Mouse (Mus musculus) kidney, postnatal 10 days (tissue): ENCODE measurements around the gene Cacng2.
A peak's percentile ranks its signal among the peaks of the same experiment; 100 is the strongest.
"Not testable (repeated sequence)": the region's sequence is repeated elsewhere in the genome, so short reads cannot be mapped to it uniquely, and the experiment has no call there.

ENCODE experiments used
- DNase-seq: peaks from one replicate; pipeline ENCODE4 v3.0.0; 2021; ENCODE audit warnings: mixed read lengths

Gene Cacng2

DNA sequence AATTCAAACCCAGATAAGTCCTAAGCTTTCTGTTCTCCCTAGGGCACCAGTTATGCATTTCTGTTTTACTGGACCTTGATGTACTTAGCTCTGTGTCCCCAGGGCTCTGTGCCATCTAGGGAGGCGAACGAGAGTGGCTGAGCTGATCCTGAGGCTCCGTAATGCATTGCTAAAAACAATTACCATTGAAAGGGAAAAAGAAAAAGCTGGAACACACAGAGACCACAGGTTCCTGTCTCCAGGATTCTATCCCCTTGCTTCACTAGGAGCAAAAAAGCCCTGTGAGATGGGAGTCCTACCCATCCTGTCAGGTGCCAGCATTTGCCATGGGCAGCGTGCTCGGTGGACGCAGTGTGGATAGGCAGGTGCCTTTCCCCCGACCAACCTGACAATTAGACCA, 38.4 kb downstream of the Cacng2 start:
- no peak for DNase-seq

DNA sequence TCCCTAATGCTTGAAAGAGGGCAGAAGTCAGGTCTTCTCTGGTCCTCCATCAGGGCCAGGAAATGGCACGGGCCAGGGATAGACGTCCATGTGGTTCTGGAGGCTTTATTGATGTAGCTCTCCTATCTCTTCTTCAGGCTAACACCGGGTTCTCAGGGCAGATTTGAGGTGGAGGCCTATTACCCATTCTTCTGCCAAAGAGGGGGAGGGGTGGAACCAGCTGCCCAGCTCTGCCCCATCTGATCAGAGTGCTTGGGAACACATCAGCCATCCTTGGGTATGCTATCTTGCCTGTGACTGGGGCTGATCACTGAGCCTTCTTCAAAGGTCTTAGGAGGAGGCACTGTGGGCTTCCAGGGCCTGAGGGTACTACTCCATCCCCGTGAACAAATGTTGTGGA, 39.5 kb downstream of the Cacng2 start:
- no peak for DNase-seq

DNA sequence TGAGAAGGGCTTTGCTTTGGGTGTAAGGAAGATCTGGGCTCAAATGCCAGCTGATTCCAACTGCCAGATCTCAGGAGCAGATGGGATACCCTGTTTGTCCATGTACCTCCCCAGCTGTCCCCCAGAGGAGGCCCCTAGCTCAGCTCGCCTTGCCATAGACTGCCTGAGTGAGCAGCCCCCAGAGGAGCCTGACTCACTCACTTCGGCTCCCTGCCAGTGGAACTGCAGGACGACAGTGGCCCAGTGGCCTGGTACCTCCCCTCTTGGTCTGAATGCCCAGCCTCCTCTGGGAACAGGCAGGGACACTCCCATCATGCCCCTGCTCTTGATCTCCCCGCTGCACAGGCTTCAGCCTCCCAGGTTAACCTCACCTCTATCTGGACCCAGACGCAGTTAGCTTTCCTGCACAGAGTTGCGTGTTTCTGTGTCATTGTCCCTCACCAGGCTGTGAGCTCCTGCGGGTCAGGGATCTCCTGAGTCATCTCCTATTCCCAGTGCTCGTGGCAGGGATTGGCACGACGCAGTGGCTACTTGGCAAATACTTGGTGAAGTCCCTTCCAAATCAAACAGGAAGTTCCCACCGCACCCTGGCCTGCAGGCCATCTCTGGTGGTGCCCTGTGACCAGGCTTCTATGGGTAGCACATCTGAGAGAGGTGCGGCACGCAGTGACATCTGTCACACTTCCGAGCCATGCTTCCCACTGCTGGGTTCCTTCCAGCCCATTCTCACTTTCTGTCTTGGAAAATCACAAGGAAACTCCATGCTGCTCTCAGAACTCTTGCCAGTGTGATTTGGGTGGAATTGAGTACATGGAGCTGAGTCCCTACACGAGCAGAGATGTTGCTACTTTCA, 40.8 kb downstream of the Cacng2 start:
- no peak for DNase-seq

DNA sequence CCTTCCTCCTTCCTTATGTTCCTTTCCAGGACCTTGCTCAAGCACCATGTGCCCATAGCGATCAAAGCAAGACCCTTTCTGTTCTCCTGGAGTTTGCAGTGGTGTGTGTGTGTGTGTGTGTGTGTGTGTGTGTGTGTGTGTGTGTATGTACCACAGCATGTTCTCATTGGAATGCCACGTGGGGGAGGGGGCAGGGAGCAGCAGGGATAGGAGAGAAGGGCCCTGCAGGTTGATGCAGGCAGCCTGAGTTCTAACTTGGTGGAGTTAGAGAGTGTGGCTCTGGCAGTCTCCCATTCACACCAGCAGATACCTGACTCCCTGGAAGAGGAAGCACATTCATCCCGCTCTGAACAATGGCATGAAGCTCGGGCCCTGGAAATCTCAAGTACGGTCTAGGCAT, 41.6 kb downstream of the Cacng2 start:
- no peak for DNase-seq

DNA sequence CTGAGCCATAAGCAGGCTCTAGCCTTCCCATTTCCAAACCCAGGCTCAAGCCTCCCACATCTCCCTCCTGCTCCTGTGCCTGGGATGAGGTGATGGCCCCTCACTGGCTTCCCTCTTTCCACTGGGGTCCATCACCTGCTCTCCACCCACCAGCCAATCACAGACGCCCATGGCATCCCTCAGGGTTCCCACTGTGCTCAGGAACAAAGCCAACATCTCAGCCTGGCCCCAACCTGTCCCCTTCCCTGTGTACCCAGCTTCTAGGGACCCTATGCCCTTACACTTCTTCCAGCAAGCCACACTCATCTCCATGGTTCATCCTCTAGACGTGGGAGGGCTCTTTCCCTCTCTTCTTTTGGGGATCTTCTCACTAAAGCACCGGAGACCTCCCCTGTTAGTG, 43.9 kb downstream of the Cacng2 start:
- no peak for DNase-seq

DNA sequence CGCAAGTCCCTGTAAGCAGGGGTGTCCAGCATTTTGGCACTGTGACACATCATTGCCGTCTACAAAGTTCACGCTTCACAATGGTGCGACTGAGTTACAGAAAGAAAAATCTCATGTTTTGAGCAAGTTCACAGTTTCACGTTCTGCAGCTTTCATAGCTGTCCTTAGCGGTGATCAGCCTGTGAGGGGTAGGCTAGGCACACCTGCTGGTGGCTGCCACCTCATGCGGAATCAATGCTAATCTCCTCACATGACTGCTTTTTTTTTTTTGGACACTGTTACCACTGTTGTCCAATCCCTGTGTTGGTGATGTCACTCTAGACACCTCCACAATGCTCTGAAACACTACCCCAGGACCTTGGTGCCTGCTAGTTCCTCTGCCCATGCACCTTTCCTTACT, 46.7 kb downstream of the Cacng2 start:
- DNase-seq = no peak

DNA sequence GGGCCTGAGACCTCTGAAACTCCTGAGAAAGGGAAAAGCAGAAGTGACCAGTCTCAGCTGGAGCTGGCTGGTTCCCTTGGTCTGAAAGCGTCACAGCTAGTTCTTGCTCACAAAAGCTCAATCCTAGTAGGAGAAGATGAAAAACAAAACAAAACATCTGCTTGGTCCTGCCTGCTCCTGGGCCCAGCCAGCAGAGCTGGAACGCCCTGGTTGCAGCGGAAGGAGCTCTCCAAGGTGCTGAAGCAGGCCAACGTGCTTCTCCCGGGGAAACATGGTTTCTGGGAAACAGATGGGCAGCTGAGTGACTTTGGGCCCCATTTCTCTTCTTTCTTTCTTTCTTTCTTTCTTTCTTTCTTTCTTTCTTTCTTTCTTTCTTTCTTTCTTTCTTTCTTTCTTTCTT, 53.4 kb downstream of the Cacng2 start:
- DNase-seq = peak; percentile 89

DNA sequence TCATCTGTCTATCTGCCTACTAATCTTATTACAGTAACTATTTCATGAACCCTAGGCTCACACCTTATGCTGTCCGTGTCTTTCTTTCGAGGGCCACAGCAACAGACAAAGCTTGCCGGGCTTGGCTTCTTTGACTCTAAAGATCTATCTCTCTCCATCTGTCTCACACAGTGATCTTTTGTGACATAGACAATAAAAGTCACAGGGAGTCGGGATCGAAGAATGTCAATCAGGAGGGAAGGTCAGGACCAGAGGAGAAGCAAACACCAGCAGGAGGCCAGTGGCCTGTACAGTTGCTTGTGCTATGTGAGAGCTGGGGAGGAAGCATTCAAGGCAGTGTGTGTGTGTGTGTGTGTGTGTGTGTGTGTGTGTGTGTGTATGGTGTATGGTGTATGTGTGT, 54.3 kb downstream of the Cacng2 start:
- no peak for DNase-seq

DNA sequence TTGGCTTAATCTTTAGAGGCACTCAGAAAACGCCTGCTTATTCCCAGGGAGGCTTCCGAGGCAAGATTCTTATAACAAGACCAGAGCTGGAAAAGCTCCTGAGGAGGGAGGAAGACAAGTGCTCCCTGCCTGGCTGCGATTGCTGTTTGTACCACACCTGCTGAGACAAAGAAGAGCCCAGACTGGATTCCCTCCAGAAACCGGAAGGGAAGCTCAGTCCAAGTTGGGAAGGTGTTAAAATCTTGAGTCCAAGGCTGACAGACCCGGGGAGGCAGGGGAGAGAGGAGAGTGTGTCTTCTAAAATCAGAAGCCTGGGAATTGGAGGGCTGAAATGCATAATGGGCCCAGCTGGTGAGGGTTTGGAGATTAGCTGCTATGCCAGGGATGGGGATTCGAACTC, 55.5 kb downstream of the Cacng2 start:
- DNase-seq = no peak

DNA sequence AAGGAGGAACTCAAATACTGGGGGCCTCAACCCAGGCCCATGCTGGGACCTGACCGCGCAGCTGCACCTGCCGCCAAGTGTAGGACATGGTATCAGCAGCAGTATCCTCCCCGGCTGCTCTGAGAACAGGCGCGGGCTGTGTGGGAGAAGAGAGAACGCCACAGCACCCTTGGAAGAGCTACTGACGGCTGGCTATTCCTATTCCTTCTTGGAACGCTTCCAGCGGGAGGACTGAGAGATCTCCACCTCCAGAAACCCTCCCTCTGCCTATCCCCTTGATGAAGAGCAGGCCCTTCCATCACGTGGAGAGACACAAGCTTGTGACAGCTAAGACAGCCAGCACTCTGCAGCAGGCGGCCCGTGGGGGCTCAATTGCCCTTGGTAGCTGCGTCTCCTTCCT, 57.4 kb downstream of the Cacng2 start:
- DNase-seq = no peak

DNA sequence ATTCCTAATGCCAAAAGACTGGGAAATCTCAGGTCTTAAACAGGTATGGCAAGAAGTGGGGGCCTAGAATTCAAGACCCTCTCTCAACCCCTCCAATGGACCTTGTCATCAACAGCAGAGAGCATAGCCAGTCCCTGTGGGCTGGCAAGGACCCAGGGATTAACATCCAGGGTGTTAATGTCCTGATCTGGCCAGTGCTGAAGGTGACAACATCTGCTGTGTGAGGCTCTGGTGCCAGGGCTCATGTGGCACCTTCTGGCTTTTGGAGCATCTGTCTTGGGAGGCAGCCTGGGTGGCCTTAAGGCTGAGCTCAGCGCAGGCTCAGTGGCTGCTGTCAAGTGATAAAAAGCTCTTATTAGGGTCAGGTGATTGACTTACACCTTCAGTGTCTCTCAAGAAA, 62.9 kb downstream of the Cacng2 start:
- DNase-seq = no peak

DNA sequence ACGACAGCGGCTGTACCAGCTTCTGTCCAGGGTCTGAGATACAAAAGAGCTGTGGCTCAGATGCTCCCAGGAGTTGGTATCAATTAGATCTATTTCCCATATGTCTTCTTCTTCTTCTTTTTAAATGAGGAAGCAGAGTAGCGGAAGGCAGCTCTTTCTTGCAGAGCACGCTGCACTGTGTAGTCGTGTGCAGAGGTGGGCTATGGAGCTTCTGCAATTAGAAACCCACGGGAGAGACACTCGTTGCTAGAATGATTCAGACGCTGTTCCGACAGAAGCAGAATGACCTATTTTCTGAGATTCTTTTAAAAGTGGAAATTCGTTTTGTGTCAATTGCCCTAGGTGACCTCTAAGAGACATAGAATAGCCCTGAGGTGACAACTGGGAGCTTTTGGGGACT, 69.1 kb downstream of the Cacng2 start:
- no peak for DNase-seq

DNA sequence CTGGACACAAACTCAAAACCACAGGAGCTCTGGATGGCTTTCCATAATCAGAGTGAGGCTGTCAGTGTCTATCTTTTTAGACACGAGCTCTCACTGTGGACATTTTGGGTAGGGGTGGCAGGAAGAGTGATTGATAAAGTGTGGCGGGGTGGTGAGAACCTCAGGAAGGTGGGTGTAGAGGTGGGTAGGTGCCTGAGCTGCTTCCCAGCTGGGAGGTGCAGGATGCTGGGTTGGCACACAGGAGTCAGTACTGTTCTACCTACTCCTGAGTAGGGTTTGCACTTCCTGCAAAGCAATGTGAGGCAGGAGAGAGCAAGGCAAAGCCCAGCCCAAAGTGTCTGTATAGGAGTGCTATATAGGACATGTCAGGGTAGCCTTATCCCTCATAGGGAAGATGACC, 69.9 kb downstream of the Cacng2 start:
- no peak for DNase-seq

DNA sequence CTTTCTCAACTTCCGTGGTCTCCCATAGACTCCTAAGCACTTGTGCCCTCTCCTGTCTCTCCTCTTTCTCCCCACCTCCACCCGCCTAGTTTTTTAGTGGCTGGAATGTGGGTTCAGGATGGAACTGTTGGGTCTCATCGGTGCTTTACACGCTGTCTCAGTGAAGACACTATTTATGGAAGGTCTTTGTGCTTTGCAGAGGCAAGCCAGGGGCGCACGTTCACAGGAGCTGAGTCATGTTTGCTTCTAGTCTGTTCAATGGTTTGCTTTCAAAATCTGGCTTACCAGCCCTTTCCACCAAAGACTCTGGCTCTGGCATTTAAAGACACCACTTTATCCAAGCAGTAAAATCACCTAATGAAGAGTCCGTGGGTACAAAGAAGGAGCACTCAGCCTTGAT, 74.0 kb downstream of the Cacng2 start:
- DNase-seq = no peak

DNA sequence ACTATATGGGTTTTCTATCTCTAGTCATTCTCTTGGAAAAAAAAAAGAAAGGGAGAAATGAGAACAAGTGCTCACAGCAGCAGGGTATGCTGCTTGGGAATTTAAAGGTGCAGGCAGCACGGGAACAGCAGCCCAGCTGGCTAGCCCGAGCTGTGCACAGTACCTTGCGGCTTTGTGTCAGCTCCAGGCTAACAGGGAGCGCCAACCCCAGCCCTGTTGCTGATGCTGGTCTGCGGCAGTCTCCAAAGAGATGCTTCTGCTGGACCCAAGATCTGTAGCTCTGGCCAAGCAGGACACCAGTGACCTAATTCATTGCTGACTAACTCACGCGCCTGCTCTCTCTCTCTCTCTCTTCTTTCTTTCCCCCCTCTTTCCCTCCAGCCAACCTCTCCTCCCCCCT, 74.5 kb downstream of the Cacng2 start:
- no peak for DNase-seq

DNA sequence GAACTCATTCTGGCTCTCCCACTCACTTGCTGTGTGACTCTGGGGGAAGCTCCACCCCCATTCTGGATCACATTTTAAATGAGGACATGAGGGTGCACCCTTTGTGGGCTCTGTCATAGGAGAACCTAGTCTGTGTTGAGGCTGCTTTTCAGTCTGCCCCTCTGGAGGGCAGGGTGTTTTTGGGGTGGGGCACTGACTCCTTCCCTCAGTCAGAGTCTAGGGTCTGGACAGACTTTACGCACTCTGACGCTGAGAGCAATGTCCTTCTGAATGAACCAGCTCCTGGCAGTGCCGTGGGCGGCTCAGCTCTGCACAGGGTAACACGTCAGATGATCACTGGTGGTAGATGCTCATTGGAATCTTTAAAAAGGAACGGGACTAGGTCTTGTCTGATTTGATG, 75.0 kb downstream of the Cacng2 start:
- no peak for DNase-seq

DNA sequence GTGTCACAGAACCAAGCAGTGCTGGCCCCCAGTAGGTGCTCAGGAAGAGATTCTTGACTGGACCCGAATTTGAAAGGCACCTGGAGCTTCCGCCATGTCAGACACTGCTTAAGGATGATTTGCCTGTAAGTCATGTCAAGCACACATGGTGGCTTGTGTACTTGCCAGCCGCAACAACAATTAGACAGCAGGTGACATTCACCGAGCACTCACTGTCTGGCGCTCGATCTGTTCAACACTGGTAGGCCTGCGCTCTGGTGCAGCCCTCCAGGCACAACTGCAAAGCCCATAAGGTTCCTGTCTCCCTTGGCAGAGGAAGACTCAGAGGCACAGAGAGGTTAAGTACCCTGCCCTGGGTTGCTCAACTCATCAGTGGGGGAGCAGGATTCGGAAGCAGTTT, 77.1 kb downstream of the Cacng2 start:
- no peak for DNase-seq

DNA sequence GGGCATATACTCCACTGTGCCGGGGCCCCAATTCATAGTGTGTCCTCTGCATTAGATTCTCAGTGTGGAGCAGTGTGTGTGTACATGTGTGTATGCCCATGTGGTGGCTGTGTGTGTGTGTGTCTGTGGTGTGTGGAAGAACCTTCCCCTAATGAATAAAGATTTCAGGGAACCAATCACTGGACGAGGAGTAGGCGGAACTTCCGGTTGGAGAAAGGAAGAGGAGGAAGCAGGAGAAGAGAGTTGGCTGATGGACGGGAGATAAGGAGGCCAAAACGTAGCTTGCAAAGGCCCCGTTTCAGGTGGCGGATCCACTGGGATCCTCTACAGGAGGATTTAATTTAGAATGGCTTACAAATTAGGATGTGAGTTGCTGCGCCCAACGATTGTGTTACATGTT, 82.2 kb downstream of the Cacng2 start:
- DNase-seq = no peak

DNA sequence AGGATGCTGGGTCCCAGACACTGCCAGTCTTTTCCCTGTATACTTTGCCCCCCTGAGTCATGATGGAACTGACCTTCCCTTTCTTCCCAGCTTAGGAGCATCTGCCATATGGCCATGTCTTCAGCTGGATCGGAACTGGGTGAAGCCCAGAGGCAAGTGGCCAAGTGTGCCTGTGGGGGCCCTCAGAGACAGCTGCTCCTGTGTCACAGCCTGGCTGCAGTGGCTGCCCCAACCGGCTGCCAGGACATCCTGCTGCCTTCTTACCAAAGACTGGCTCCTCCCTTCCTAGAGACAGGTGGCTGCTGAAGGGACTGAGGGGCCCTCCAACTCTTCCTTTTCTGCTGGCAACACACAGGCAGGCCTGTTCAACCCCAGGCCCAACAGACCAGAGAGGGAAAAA, 83.2 kb downstream of the Cacng2 start:
- no peak for DNase-seq

DNA sequence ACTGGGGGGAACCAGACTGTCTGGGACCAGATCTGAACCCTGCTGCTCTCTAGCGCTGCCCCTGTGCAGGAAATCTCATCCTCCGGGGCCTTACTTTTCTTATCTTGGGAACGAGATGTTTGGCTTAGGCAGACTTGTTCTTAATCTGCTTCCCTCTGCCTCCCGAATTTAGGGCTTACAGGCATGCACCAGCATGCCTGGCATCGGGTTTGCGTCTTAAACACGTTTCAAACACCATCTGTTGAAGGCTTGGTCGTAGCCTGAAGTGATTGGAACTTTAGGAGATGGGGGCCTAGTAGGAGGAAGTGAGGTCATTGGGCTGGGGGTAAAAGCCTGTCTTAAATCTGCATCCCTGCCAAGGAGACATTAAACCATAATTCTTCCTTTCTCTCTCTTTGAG, 89.9 kb downstream of the Cacng2 start:
- DNase-seq = no peak

DNA sequence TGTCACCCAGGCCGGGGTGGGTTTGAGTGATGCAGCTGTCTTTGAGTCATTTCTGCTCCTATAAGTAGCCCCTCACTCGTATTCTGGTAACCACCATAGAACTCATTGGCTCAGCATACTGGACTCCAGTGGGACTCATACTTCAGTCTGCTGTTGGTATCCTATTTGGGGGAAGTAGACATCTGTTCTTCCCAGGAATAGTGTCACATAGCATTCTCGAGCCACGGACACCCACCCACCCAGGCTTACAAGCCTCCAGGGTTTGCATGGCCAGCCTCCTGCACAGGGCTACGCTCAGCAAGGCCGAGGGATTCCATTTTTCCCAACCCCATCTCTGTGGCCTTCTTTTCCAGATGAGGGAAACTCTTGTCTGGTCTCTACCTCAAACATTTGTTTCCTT, 93.3 kb downstream of the Cacng2 start:
- no peak for DNase-seq

DNA sequence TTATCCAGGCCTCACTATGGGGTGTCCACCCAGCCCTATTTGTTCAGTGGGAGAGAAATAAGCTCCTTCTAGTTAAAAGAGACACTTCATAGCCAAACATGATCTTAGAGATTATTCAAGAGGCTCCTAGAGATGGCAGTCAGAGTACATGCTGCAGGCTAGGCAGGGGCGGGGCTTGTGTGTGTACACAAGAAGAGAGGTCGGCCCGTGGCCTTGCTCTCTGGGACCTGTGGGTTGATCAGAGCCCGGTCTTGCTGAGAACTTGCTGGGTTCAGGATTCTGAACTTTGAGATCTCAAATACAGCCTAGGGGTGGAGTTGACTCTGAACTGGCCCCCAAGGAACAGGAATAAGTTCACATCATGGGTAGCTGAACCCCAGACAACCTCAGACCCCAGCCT, 95.6 kb downstream of the Cacng2 start:
- DNase-seq = no peak

DNA sequence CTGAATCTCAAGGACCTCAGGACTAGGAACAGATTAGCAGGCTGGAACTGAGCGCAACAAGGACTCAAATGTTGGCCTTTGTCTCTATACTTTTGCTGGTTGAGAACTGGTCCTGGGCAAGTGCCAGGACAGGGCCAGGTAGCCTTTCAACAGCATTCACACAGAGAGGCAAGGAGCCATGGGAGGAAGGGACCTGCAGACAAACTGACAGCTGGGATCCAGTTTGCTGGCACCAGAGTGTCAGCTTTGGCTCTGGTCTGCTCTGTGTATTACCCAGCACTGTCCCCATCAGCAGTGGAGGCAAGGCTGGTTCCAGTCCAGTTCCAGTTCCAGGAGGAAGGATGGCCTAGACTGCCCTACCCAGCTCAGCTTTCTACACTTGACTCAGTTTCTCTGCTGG, 105.8 kb downstream of the Cacng2 start:
- DNase-seq = no peak

DNA sequence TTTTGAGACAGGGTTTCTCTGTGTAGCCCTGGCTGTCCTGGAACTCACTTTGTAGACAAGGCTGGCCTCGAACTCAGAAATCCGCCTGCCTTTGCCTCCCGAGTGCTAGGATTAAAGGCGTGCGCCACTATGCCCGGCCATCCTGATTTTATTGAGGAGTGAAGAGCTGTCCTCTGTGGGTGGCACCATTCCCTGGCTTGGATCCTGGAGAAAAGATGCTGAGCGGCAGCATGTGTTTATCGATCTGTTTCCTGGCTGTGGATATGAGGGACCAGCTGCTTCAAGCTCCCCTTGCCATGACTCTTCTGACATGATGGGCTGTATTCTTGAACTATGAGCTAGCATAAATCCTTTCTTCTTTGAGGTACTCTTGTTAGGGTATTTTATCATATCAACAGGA, 111.6 kb downstream of the Cacng2 start:
- DNase-seq = not testable (repeated sequence)

DNA sequence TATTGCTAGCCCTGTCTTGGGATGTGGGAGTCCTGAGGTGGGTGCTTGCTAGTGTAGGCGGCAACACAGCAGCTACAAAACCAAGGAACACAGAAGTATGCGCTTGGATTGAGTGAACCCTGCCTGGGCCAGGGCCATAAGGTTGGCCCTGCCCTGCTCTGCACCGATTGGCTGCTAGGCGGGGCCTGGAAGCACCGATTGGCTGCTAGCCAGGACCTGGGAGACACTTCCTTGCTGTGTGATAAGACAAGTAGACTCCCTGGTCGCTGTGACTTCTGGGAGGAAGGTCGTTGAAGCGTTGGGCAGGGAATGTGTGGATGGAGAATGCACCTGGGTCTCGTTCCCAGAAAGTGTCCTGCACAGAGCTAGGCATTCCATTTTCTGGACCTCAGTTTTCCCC, 115.9 kb downstream of the Cacng2 start:
- DNase-seq = peak; percentile 40
